8 mouse cellular contexts compared by ENCODE assay signal in genomic region chr2:84938249-84938946, GRCm38 (mm10). TPM values are rescaled to one million over a fixed set of nuclear protein-coding genes. Genes with fewer than 3 reads are reported as not detected.
DNase-seq lines count a peak whose midpoint lies in the region; ATAC-seq and TF ChIP-seq lines count a peak whose summit lies in the region.
"Had no signal": no experiment of that assay in that cellular context is flagged by ENCODE, and none has a peak within 500 bp of the region (broad histone marks: within the 10 kb centered on the region; RNA-seq: fewer than 3 reads in every experiment).

No protein-coding gene starts in this region.

- no peak for TF ChIP-seq CTCF in spleen, adult 2 months (IDR thresholded peaks at IDR 0.05; ENCODE audit: extremely low read depth, insufficient read depth, insufficient read length, insufficient replicate concordance)

- peak; percentile 97 for DNase-seq in MEL-GATA-1-ER (ENCODE audit: extremely low read depth, low read depth)
- DNase-seq in c-Kit-positive CD71-positive TER-119-negative erythroid progenitor cells, embryonic 14.5 days (ENCODE audit: low read depth): peak; percentile 95
- peak; percentile 32 for DNase-seq in heart, postnatal 4 days
- DNase-seq in spleen, adult 2 months (ENCODE audit: low read depth in 1 of 2, low spot score in 2 of 2): peak in 1 of 2 experiments; percentile 35
- no peak for DNase-seq in layer of hippocampus, adult 9-10 months (ENCODE audit: low spot score)
- DNase-seq in right cerebral cortex, adult 2 months (ENCODE audit: low spot score in 2 of 2): no peak

- ATAC-seq in liver, embryonic 12.5 days: peak; percentile 90

- H3K4me2 ChIP-seq in liver, embryonic 12.5 days: peak overlapping the region; percentile 87

- peak overlapping the region; percentile 98 for H3K9ac ChIP-seq in liver, embryonic 12.5 days

- no peak for TF ChIP-seq POLR2A in spleen, adult 2 months (IDR thresholded peaks at IDR 0.05; ENCODE audit: low read depth, low read length)

- peak overlapping the region; percentile 100 for H3K27ac ChIP-seq in liver, embryonic 12.5 days
- peak overlapping the region; percentile 80 for H3K27ac ChIP-seq in spleen, adult 2 months (ENCODE audit: insufficient read depth, low read length)

- H3K36me3 ChIP-seq in liver, embryonic 12.5 days: peaks cover 54% of the 10 kb centered on the region
- H3K36me3 ChIP-seq in spleen, adult 2 months (ENCODE audit: control insufficient read depth, insufficient read depth, low read length): no peaks in the 10 kb centered on the region

- 8% methylated on average over 5 of the region's 5 CpGs for WGBS in liver, embryonic 12.5 days (ENCODE audit: insufficient replicate concordance)
- 16% methylated on average over 5 of the region's 5 CpGs for WGBS in spleen, adult 2 months

- peaks cover 78% of the 10 kb centered on the region for H3K4me1 ChIP-seq in liver, embryonic 12.5 days
- peaks cover 17% of the 10 kb centered on the region for H3K4me1 ChIP-seq in spleen, adult 2 months (ENCODE audit: control insufficient read depth, insufficient read depth, insufficient read length)

- peak overlapping the region; percentile 86 for H3K4me3 ChIP-seq in liver, embryonic 12.5 days
- H3K4me3 ChIP-seq in spleen, adult 2 months (ENCODE audit: extremely low read depth, insufficient read depth, insufficient read length): peak overlapping the region; percentile 33

- H3K27me3 ChIP-seq in liver, embryonic 12.5 days (replicated peaks): no peaks in the 10 kb centered on the region
- H3K27me3 ChIP-seq in spleen, adult 2 months (ENCODE audit: control insufficient read depth, insufficient read depth, low read length): no peaks in the 10 kb centered on the region

- no peaks in the 10 kb centered on the region for H3K9me3 ChIP-seq in liver, embryonic 12.5 days (replicated peaks)

RNA-seq across cellular contexts. Expression of gene Slc43a3, which starts 2.0 kb away (rescaled TPM):
- 10 to 100 TPM; 44.1 to 52.6 TPM for total RNA-seq in heart, postnatal 4 days (2021)
- polyA plus RNA-seq in liver, embryonic 12.5 days (2016; fragmentation: Nextera tagmentation; extraction: Ambion mirVana): 127 and 128 TPM in 2 replicates
- polyA plus RNA-seq in spleen, adult 2 months (2012; rRNA removed): 45.3 and 51.1 TPM in 2 replicates

RNA-seq across cellular contexts. Expression of gene Prg2, which starts 41.9 kb away (rescaled TPM):
- not detected for total RNA-seq in heart, postnatal 4 days (2021)
- polyA plus RNA-seq in liver, embryonic 12.5 days (2016; fragmentation: Nextera tagmentation; extraction: Ambion mirVana): 27.7 and 79.1 TPM in 2 replicates
- 14.5 and 42.2 TPM in 2 replicates for polyA plus RNA-seq in spleen, adult 2 months (2012; rRNA removed)
- total RNA-seq: gastrocnemius, postnatal 36 days had no signal

RNA-seq across cellular contexts. Expression of gene Prg3, which starts 49.6 kb away (rescaled TPM):
- total RNA-seq in heart, postnatal 4 days (2021): not detected
- 3.1 and 7.1 TPM in 2 replicates for polyA plus RNA-seq in liver, embryonic 12.5 days (2016; fragmentation: Nextera tagmentation; extraction: Ambion mirVana)
- 3.7 and 5.0 TPM in 2 replicates for polyA plus RNA-seq in spleen, adult 2 months (2012; rRNA removed)
- total RNA-seq: gastrocnemius, postnatal 36 days had no signal

RNA-seq across cellular contexts. Expression of gene Rtn4rl2, which starts 51.9 kb away (rescaled TPM):
- total RNA-seq in heart, postnatal 4 days (2021): 1 to 10 TPM; 3.2 to 4.1 TPM
- polyA plus RNA-seq in liver, embryonic 12.5 days (2016; fragmentation: Nextera tagmentation; extraction: Ambion mirVana): 0.29 and 0.31 TPM in 2 replicates
- polyA plus RNA-seq in spleen, adult 2 months (2012; rRNA removed): 3.0 and 7.3 TPM in 2 replicates

Comparison
In these comparisons a context has a peak if more than half of its experiments do, and no peak if none do; other contexts are left out.
1. DNase-seq: peak in MEL-GATA-1-ER (single experiment), c-Kit-positive CD71-positive TER-119-negative erythroid progenitor cells, embryonic 14.5 days (single experiment) and heart, postnatal 4 days (single experiment); none in layer of hippocampus, adult 9-10 months (single experiment) and right cerebral cortex, adult 2 months (0 of 2).